Mouse (Mus musculus): ENCODE results near the gene Gpcpd1.

The Gpcpd1 gene

GRCm38 (mm10) chr2:132518021-132518901 is 69.3 kb downstream of the Gpcpd1 start:
- in situ Hi-C loops (cut with MboI, MseI), result loop anchor here (5.0 to 10.0 kb wide), 2 partner anchors 57 to 184 kb away; no protein-coding TSS in a partner anchor

- in situ Hi-C loops (cut with MboI, MseI), result loop anchor here (5.0 to 10.0 kb wide), 2 partner anchors 57 to 185 kb away; no protein-coding TSS in a partner anchor
Observed at GRCm38 (mm10) chr2:132517194-132517836, 70.2 kb downstream of the Gpcpd1 start.

- in situ Hi-C loops (cut with MboI, MseI), result loop anchor here (5.0 to 10.0 kb wide), 2 partner anchors 58 to 186 kb away; no protein-coding TSS in a partner anchor
Observed at GRCm38 (mm10) chr2:132516130-132517030, 71.1 kb downstream of the Gpcpd1 start.

GRCm38 (mm10) chr2:132515607-132516006 is 71.9 kb downstream of the Gpcpd1 start:
- in situ Hi-C loops (cut with MboI, MseI), result loop anchor here (5.0 to 10.0 kb wide), 2 partner anchors 59 to 187 kb away; no protein-coding TSS in a partner anchor

- in situ Hi-C loops (cut with MboI, MseI), result loop anchor here (5.0 to 10.0 kb wide), 2 partner anchors 60 to 187 kb away; no protein-coding TSS in a partner anchor
Observed at GRCm38 (mm10) chr2:132515076-132515475, 72.5 kb downstream of the Gpcpd1 start.

- in situ Hi-C loops (cut with MboI, MseI), result loop anchor here (10.0 kb wide), 1 partner anchor 60 kb away; no protein-coding TSS in a partner anchor
Observed at GRCm38 (mm10) chr2:132514353-132514752, 73.2 kb downstream of the Gpcpd1 start.

GRCm38 (mm10) chr2:132513371-132514181 is 74.0 kb downstream of the Gpcpd1 start:
- in situ Hi-C loops (cut with MboI, MseI), result loop anchor here (10.0 kb wide), 1 partner anchor 61 kb away; no protein-coding TSS in a partner anchor

- in situ Hi-C loops (cut with MboI, MseI), result loop anchor here (10.0 kb wide), 1 partner anchor 62 kb away; no protein-coding TSS in a partner anchor
Observed at GRCm38 (mm10) chr2:132512977-132513351, 74.6 kb downstream of the Gpcpd1 start.

GRCm38 (mm10) chr2:132512051-132512976 is 75.2 kb downstream of the Gpcpd1 start:
- in situ Hi-C loops (cut with MboI, MseI), result loop anchor here (10.0 kb wide), 1 partner anchor 62 kb away; no protein-coding TSS in a partner anchor

- in situ Hi-C loops (cut with MboI, MseI), result loop anchor here (10.0 kb wide), 1 partner anchor 64 kb away; no protein-coding TSS in a partner anchor
Observed at GRCm38 (mm10) chr2:132511011-132511818, 76.3 kb downstream of the Gpcpd1 start.

GRCm38 (mm10) chr2:132509714-132510113 is 77.8 kb downstream of the Gpcpd1 start:
- in situ Hi-C loops (cut with MboI, MseI), result loop anchor here (10.0 kb wide), 1 partner anchor 65 kb away; no protein-coding TSS in a partner anchor

GRCm38 (mm10) chr2:132509261-132509660 is 78.3 kb downstream of the Gpcpd1 start:
- in situ Hi-C loops (cut with MboI, MseI), result no loop called here

GRCm38 (mm10) chr2:132507521-132507920 is 80.0 kb downstream of the Gpcpd1 start:
- in situ Hi-C loops (cut with MboI, MseI), result no loop called here

GRCm38 (mm10) chr2:132507091-132507490 is 80.4 kb downstream of the Gpcpd1 start:
- in situ Hi-C loops (cut with MboI, MseI), result no loop called here

GRCm38 (mm10) chr2:132505828-132506227 is 81.7 kb downstream of the Gpcpd1 start:
- in situ Hi-C loops (cut with MboI, MseI), result no loop called here

GRCm38 (mm10) chr2:132498344-132498743 is 89.2 kb downstream of the Gpcpd1 start:
- in situ Hi-C loops (cut with MboI, MseI), result loop anchor here (10.0 kb wide), 1 partner anchor 194 kb away; no protein-coding TSS in a partner anchor

GRCm38 (mm10) chr2:132497412-132498135 is 90.0 kb downstream of the Gpcpd1 start:
- in situ Hi-C loops (cut with MboI, MseI), result loop anchor here (10.0 kb wide), 1 partner anchor 193 kb away; no protein-coding TSS in a partner anchor
